Mouse (Mus musculus) embryonic fibroblast, embryonic 13.5 days (primary cell): ENCODE data around the gene Lck.

Experiments used
- CTCF ChIP-seq: IDR thresholded peaks from 2 replicates; pipeline ENCODE4 v1.5.1; 2011; ENCODE audit warnings: mild to moderate bottlenecking, control low read depth, low read length, moderate library complexity, borderline replicate concordance; ENCODE audit not compliant: insufficient read depth
- POLR2A ChIP-seq: IDR thresholded peaks from 2 replicates; pipeline ENCODE4 v1.6.1; 2011; ENCODE audit warnings: low read depth, mild to moderate bottlenecking, control low read depth, low read length, moderate library complexity

GRCm38 (mm10) chr4:129549306-129549705 is 24.1 kb downstream of the Lck start:
- TF ChIP-seq POLR2A (no peak), CTCF (no peak)
